Mouse (Mus musculus) gastrocnemius, adult 2 months (tissue): ENCODE data around the gene Aspdh. TPM values are rescaled to one million over a fixed set of nuclear protein-coding genes. Genes with fewer than 3 reads are reported as not detected.

Source experiments
- DNase-seq: peaks from one replicate; pipeline ENCODE4 v3.0.0; 2022
- H3K27ac ChIP-seq: fragments of 200-600 bp; 2 replicates; pipeline ENCODE4 v1.8.1; 2022; ENCODE audit warnings: mild to moderate bottlenecking
- H3K4me3 ChIP-seq: fragments of 200-600 bp; 2 replicates; pipeline ENCODE4 v1.8.1; 2022; ENCODE audit warnings: mild to moderate bottlenecking, moderate library complexity
- CTCF ChIP-seq: fragments of 200-600 bp; IDR thresholded peaks from 2 replicates; pipeline ENCODE4 v1.8.1; 2022; ENCODE audit warnings: antibody characterized with exemption, mild to moderate bottlenecking, moderate library complexity
- intact Hi-C: fragments of 180-260 bp; cut with DNase I; formaldehyde crosslinking; loops from one replicate; pipeline ENCODE4 v1.15.1; 2025
- total RNA-seq, 2 experiments: library from RNA; stranded (reverse); gene quantifications; 2 replicates each; pipeline ENCODE4 v1.2.3; 2021

Aspdh gene
- total RNA-seq, 2 experiments from 2014 or later: not detected

- intact Hi-C loops: no loop called here
- TF ChIP-seq CTCF: no peak
- Histone ChIP-seq H3K4me3 (no peak overlapping the region), H3K27ac (peak overlapping the region; percentile 90)
- no peak for DNase-seq
Measured at GRCm38 (mm10) chr7:44470696-44471612, 5.8 kb downstream of the Aspdh start.

GRCm38 (mm10) chr7:44471880-44472557 lies 6.8 kb downstream of the Aspdh start:
- no peak overlapping the region; the same call in 1 of the 2 replicates for H3K4me3 ChIP-seq

GRCm38 (mm10) chr7:44472558-44472885 lies 7.3 kb downstream of the Aspdh start:
- peak overlapping the region; percentile 75 for H3K4me3 ChIP-seq
- intact Hi-C loops: no loop called here
- TF ChIP-seq CTCF: no peak
- DNase-seq: no peak
- peak overlapping the region; percentile 90 for H3K27ac ChIP-seq

More at GRCm38 (mm10) chr7:44471880-44472557, 6.8 kb downstream of the Aspdh start:
- intact Hi-C loops: no loop called here
- peak overlapping the region; percentile 90 for H3K27ac ChIP-seq
- no peak for TF ChIP-seq CTCF
- DNase-seq: peak; percentile 77

- TF ChIP-seq CTCF: no peak
- peak; percentile 91 for DNase-seq
- H3K27ac ChIP-seq: peak overlapping the region; percentile 90
- intact Hi-C loops: no loop called here
- H3K4me3 ChIP-seq: peak overlapping the region; percentile 75
Measured at GRCm38 (mm10) chr7:44472961-44473646, 7.9 kb downstream of the Aspdh start.

GRCm38 (mm10) chr7:44474419-44474818 lies 9.2 kb downstream of the Aspdh start:
- Histone ChIP-seq H3K4me3 (peak overlapping the region; percentile 75), H3K27ac (peak overlapping the region; percentile 90)
- intact Hi-C loops: no loop called here
- no peak for TF ChIP-seq CTCF
- DNase-seq: peak; percentile 83

- no peak overlapping the region for H3K4me3 ChIP-seq
- no peak for TF ChIP-seq CTCF
- intact Hi-C loops: no loop called here
- H3K27ac ChIP-seq: peak overlapping the region; percentile 90
- no peak for DNase-seq
Measured at GRCm38 (mm10) chr7:44475046-44475614, 9.9 kb downstream of the Aspdh start.

GRCm38 (mm10) chr7:44482836-44483435 lies 17.7 kb downstream of the Aspdh start:
- intact Hi-C loops: no loop called here
- peak; percentile 2 for DNase-seq
- no peak overlapping the region for H3K27ac ChIP-seq

GRCm38 (mm10) chr7:44484109-44484508 lies 18.9 kb downstream of the Aspdh start:
- no peak for TF ChIP-seq CTCF
- DNase-seq: peak; percentile 7
- H3K27ac ChIP-seq: no peak overlapping the region
- no peak overlapping the region for H3K4me3 ChIP-seq
- intact Hi-C loops: loop anchor here (2.0 kb wide), 1 partner anchor 85 kb away; no protein-coding TSS in a partner anchor

More at GRCm38 (mm10) chr7:44482836-44483435, 17.7 kb downstream of the Aspdh start:
- peak overlapping the region; percentile 38 for H3K4me3 ChIP-seq
- TF ChIP-seq CTCF: no peak

- Histone ChIP-seq H3K27ac (no peak overlapping the region), H3K4me3 (no peak overlapping the region)
- peak; percentile 98 for TF ChIP-seq CTCF
- intact Hi-C loops: loop anchor here (1.0 to 5.0 kb wide), 3 partner anchors 38 to 223 kb away; partner anchors contain the start of gene Gm15517
- peak; percentile 73 for DNase-seq
Measured at GRCm38 (mm10) chr7:44484841-44485571, 19.8 kb downstream of the Aspdh start.

GRCm38 (mm10) chr7:44485572-44486195 lies 20.5 kb downstream of the Aspdh start:
- no peak overlapping the region for H3K27ac ChIP-seq
- intact Hi-C loops: loop anchor here (1.0 to 5.0 kb wide), 3 partner anchors 38 to 223 kb away; partner anchors contain the start of gene Gm15517
- DNase-seq: no peak
- H3K4me3 ChIP-seq: no peak overlapping the region
- no peak for TF ChIP-seq CTCF
